Mouse (Mus musculus): ENCODE measurements around the gene Rnls.
"Not testable (repeated sequence)": the region's sequence is repeated elsewhere in the genome, so short reads cannot be mapped to it uniquely, and the experiment has no call there.

The Rnls gene

GRCm38 (mm10) chr19:33391651-33392382, at the start of gene Rnls:
TSS of gene Rnls (minus strand) at chr19:33392295.
- peak; percentile 88 to 89 for DNase-seq

GRCm38 (mm10) chr19:33429457-33429856, 37.4 kb upstream of the Rnls start:
- no peak for DNase-seq

GRCm38 (mm10) chr19:33419368-33419767, 27.3 kb upstream of the Rnls start:
- DNase-seq, result not testable (repeated sequence)

GRCm38 (mm10) chr19:33380825-33381224, 11.3 kb downstream of the Rnls start:
- no peak for DNase-seq

- DNase-seq, result peak in 1 of 2 experiments; percentile 7
Observed at GRCm38 (mm10) chr19:33380386-33380785, 11.7 kb downstream of the Rnls start.

GRCm38 (mm10) chr19:33368808-33369207, 23.3 kb downstream of the Rnls start:
- no peak for DNase-seq

GRCm38 (mm10) chr19:33366661-33367060, 25.4 kb downstream of the Rnls start:
- DNase-seq, result peak; percentile 29 to 57

GRCm38 (mm10) chr19:33357019-33357418, 35.1 kb downstream of the Rnls start:
- DNase-seq, result no peak

GRCm38 (mm10) chr19:33340119-33340518, 52.0 kb downstream of the Rnls start:
- no peak for DNase-seq

- no peak for DNase-seq
Observed at GRCm38 (mm10) chr19:33326706-33327641, 65.1 kb downstream of the Rnls start.

GRCm38 (mm10) chr19:33318785-33319184, 73.3 kb downstream of the Rnls start:
- no peak for DNase-seq

GRCm38 (mm10) chr19:33317130-33317529, 75.0 kb downstream of the Rnls start:
- DNase-seq, result no peak

- DNase-seq, result no peak
Observed at GRCm38 (mm10) chr19:33299726-33300292, 92.3 kb downstream of the Rnls start.

GRCm38 (mm10) chr19:33296338-33296737, 95.8 kb downstream of the Rnls start:
- DNase-seq, result no peak

- no peak for DNase-seq
Observed at GRCm38 (mm10) chr19:33282985-33283384, 109.1 kb downstream of the Rnls start.

- no peak for DNase-seq
Observed at GRCm38 (mm10) chr19:33276421-33276820, 115.7 kb downstream of the Rnls start.

GRCm38 (mm10) chr19:33273676-33274075, 118.4 kb downstream of the Rnls start:
- DNase-seq, result peak; percentile 48 to 53

GRCm38 (mm10) chr19:33271571-33271970, 120.5 kb downstream of the Rnls start:
- peak in 1 of 2 experiments; percentile 78 for DNase-seq

- no peak for DNase-seq
Observed at GRCm38 (mm10) chr19:33270231-33270630, 121.9 kb downstream of the Rnls start.

GRCm38 (mm10) chr19:33268044-33268443, 124.1 kb downstream of the Rnls start:
- DNase-seq, result no peak

GRCm38 (mm10) chr19:33265245-33265644, 126.8 kb downstream of the Rnls start:
- DNase-seq, result no peak

- no peak for DNase-seq
Observed at GRCm38 (mm10) chr19:33264224-33264993, 127.7 kb downstream of the Rnls start.

- DNase-seq, result no peak
Observed at GRCm38 (mm10) chr19:33262421-33262820, 129.7 kb downstream of the Rnls start.

Measured in kidney, adult 8-10 months (tissue).